Mouse (Mus musculus) CH12.LX (cell line): Measurements from ENCODE around the gene Hap1. TPM values are rescaled to one million over a fixed set of nuclear protein-coding genes. Genes with fewer than 3 reads are reported as not detected.

ENCODE experiments used
- DNase-seq: peaks from one replicate; pipeline ENCODE4 v3.0.0-alpha.2; 2013; ENCODE audit errors: extremely low read depth
- H3K27ac ChIP-seq: 2 replicates; pipeline ENCODE4 v1.5.1; 2012; ENCODE audit warnings: low read depth, mild to moderate bottlenecking, control low read depth, moderate library complexity; ENCODE audit not compliant: insufficient read depth
- H3K27me3 ChIP-seq: replicated peaks from 2 replicates; pipeline ENCODE3; 2012; ENCODE audit warnings: inconsistent platforms
- H3K36me3 ChIP-seq, 2 experiments: replicated peaks in 1 of 2; 2 replicates each; pipeline versions ENCODE3 to v1.6.1; 2012; ENCODE audit warnings: inconsistent platforms in 1 of 2, low read length in 1 of 2, mild to moderate bottlenecking in 1 of 2, mixed read lengths in 1 of 2, moderate library complexity in 1 of 2; ENCODE audit not compliant: control insufficient read depth in 1 of 2, insufficient read depth in 1 of 2
- H3K4me1 ChIP-seq, 2 experiments: 2 replicates each; pipeline ENCODE4 v1.6.1; 2012; ENCODE audit warnings: inconsistent platforms in 1 of 2, moderate library complexity in 1 of 2; ENCODE audit not compliant: insufficient read depth in 2 of 2, control insufficient read depth in 1 of 2
- H3K4me2 ChIP-seq: 2 replicates; pipeline ENCODE4 v1.6.1; 2012; ENCODE audit warnings: low read depth, mild to moderate bottlenecking, control low read depth; ENCODE audit not compliant: poor library complexity, insufficient read depth, severe bottlenecking
- H3K4me3 ChIP-seq, 3 experiments: fragments of 150-350 bp in 1 of 3; sonication (generic) in 1 of 3; replicated peaks in 1 of 3; 2 replicates each; pipeline versions ENCODE3 to v1.5.1; 2011 to 2012; ENCODE audit warnings: low read depth in 2 of 3, low read length in 2 of 3, mild to moderate bottlenecking in 2 of 3, moderate library complexity in 2 of 3, control low read depth in 1 of 3, improper control_type of control experiment in 1 of 3, inconsistent platforms in 1 of 3, mixed read lengths in 1 of 3; ENCODE audit not compliant: poor library complexity in 1 of 3
- H3K79me2 ChIP-seq: replicated peaks from 2 replicates; pipeline ENCODE4 v1.6.1; 2012; ENCODE audit warnings: mild to moderate bottlenecking, moderate library complexity; ENCODE audit not compliant: control insufficient read depth, poor library complexity, insufficient read depth, severe bottlenecking; ENCODE audit errors: extremely low read depth
- H3K9ac ChIP-seq: 2 replicates; pipeline ENCODE4 v1.6.1; 2012; ENCODE audit warnings: low read depth, mild to moderate bottlenecking, control low read depth, moderate library complexity; ENCODE audit not compliant: insufficient read depth
- H3K9me3 ChIP-seq: replicated peaks from 2 replicates; pipeline ENCODE3; 2012; ENCODE audit warnings: low read length, inconsistent platforms, mixed read lengths
- CHD1 ChIP-seq: IDR thresholded peaks from 2 replicates; pipeline ENCODE4 v1.6.1; 2012; ENCODE audit warnings: low read depth, low read length, improper control_type of control experiment, inconsistent platforms
- E2F4 ChIP-seq: IDR thresholded peaks from 2 replicates; pipeline ENCODE4 v1.6.1; 2011; ENCODE audit warnings: low read depth, low read length, improper control_type of control experiment; ENCODE audit not compliant: insufficient replicate concordance
- EP300 ChIP-seq: IDR thresholded peaks from 2 replicates; pipeline ENCODE4 v1.6.1; 2011; ENCODE audit warnings: low read length, improper control_type of control experiment
- IRF4 ChIP-seq: IDR thresholded peaks from 2 replicates; pipeline ENCODE4 v1.6.1; 2014; ENCODE audit warnings: low read depth, mild to moderate bottlenecking, inconsistent platforms, low read length, improper control_type of control experiment
- JUND ChIP-seq: conservative IDR thresholded peaks from 2 replicates; pipeline ENCODE4 v1.6.1; 2011; ENCODE audit warnings: low read depth, low read length, improper control_type of control experiment
- MAFK ChIP-seq: IDR thresholded peaks from 2 replicates; pipeline ENCODE4 v1.6.1; 2011; ENCODE audit warnings: low read length, improper control_type of control experiment; ENCODE audit not compliant: insufficient replicate concordance
- MAX ChIP-seq: IDR thresholded peaks from 2 replicates; pipeline ENCODE4 v1.6.1; 2011; ENCODE audit warnings: low read length, improper control_type of control experiment
- MAZ ChIP-seq: IDR thresholded peaks from 2 replicates; pipeline ENCODE4 v1.6.1; 2012; ENCODE audit warnings: low read depth, mild to moderate bottlenecking, inconsistent platforms, low read length, improper control_type of control experiment, moderate library complexity
- NRF1 ChIP-seq: IDR thresholded peaks from 2 replicates; pipeline ENCODE4 v1.6.1; 2014; ENCODE audit warnings: low read depth, mild to moderate bottlenecking, inconsistent platforms, low read length, improper control_type of control experiment, moderate library complexity
- POLR2A ChIP-seq: IDR thresholded peaks from 2 replicates; pipeline ENCODE4 v1.6.1; 2011; ENCODE audit warnings: low read depth, mild to moderate bottlenecking, improper control_type of control experiment, low read length
- POLR2AphosphoS2 ChIP-seq: IDR thresholded peaks from 2 replicates; pipeline ENCODE4 v1.6.1; 2011; ENCODE audit warnings: low read depth, low read length, improper control_type of control experiment
- TBP ChIP-seq: conservative IDR thresholded peaks from 2 replicates; pipeline ENCODE4 v1.6.1; 2011; ENCODE audit warnings: low read depth, low read length, improper control_type of control experiment
- TCF12 ChIP-seq: IDR thresholded peaks from 2 replicates; pipeline ENCODE4 v1.6.1; 2014; ENCODE audit warnings: low read depth, mild to moderate bottlenecking, inconsistent platforms, low read length, improper control_type of control experiment
- UBTF ChIP-seq: IDR thresholded peaks from 2 replicates; pipeline ENCODE4 v1.6.1; 2012; ENCODE audit warnings: low read depth, mild to moderate bottlenecking, inconsistent platforms, low read length, improper control_type of control experiment, moderate library complexity
- ZKSCAN1 ChIP-seq: IDR thresholded peaks from 2 replicates; pipeline ENCODE4 v1.6.1; 2012; ENCODE audit warnings: low read depth, inconsistent platforms, low read length, improper control_type of control experiment, borderline replicate concordance
- dilution Hi-C: fragments of 300-500 bp; cut with MboI; formaldehyde crosslinking; loops from 2 replicates; pipeline ENCODE4 v1.14.3; 2020; ENCODE audit warnings: low sequenced_read_pairs; ENCODE audit not compliant: extremely low pct_unique_long_range_greater_than_20kb, extremely low pct_ligation_motif_present
- in situ Hi-C: fragments of 300-500 bp; cut with MboI; formaldehyde crosslinking; loops from 3 replicates; pipeline ENCODE4 v1.14.3; 2019; ENCODE audit warnings: low sequenced_read_pairs, low pct_ligation_motif_present, low pct_unique_long_range_greater_than_20kb, mixed read lengths
- polyA plus RNA-seq: library from polyadenylated mRNA; unstranded; fragments of >175 nt; gene quantifications from 2 replicates; pipeline ENCODE4 v1.2.1, GENCODE M21; 2012; ENCODE audit warnings: low read depth; ENCODE audit not compliant: insufficient read length
- total RNA-seq, 2 experiments: library from RNA; depleted of rRNA; stranded (reverse); fragments of 300-350 nt in 1 of 2; fragments of >200 nt in 1 of 2; gene quantifications; 2 replicates each; pipeline ENCODE4 v1.2.3; 2012 to 2014

Gene Hap1
- total and polyA plus RNA-seq, 3 experiments = 0.34 TPM; not detected in 2

DNA sequence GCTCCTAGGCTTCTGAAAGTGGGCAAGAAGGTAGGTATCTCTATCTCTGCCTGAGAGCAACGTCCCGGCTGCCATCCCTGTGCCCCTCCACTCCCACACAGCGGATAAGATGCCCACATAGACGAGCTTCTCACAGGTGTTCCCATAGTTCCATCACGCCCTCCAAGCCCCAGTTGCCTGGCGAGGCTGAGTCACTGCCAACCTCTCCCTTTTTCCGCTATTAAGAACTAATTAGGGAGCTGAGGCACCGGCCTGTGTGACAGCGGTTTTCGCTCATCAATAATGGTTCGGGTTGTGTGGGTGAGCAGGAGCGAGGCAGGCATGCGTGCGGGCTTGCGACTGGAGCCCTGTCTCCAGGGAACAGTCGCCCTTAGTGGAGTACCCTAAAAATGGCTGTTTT is 25.7 kb downstream of the Hap1 start:
- H3K27ac ChIP-seq = no peak overlapping the region
- H3K79me2 ChIP-seq = no peaks in the 10 kb centered on the region
- peaks cover 38% of the 10 kb centered on the region for H3K27me3 ChIP-seq
- dilution Hi-C loops (no loop called here), in situ Hi-C loops (no loop called here)
- H3K4me2 ChIP-seq = no peak overlapping the region
- no peak overlapping the region for H3K4me3 ChIP-seq
- no peaks in the 10 kb centered on the region for H3K36me3 ChIP-seq
- DNase-seq = no peak
- H3K4me1 ChIP-seq = peaks cover 4 to 9% of the 10 kb centered on the region in 2 experiments; a peak in 3 of 4 replicates
- no peak for TF ChIP-seq ZKSCAN1
- TF ChIP-seq UBTF = no peak
- no peak for TF ChIP-seq EP300
- TF ChIP-seq NRF1 = no peak
- TF ChIP-seq POLR2AphosphoS2 = no peak
- no peak for TF ChIP-seq E2F4
- H3K9ac ChIP-seq = no peak overlapping the region
- no peaks in the 10 kb centered on the region for H3K9me3 ChIP-seq

DNA sequence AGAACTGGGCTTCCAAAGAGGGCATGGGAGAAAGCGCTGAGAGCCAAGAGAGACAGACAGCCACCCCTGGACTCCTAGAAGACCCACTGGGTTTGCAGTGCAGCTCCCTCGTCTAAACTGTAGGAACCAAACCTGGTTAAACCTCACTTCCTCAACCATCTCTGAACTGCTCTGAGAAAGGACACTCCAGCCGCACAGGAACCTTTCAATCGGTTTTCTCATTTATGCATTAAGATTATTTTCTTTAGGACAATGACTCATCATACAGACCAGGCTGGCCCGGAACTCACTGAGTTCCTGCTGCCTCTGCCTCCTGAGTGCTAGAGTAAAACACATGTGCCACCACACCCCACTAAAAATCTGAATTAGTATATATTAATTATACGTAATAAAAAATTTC is 28.2 kb downstream of the Hap1 start:
- H3K4me2 ChIP-seq = no peak overlapping the region
- dilution Hi-C loops = no loop called here
- in situ Hi-C loops = no loop called here

DNA sequence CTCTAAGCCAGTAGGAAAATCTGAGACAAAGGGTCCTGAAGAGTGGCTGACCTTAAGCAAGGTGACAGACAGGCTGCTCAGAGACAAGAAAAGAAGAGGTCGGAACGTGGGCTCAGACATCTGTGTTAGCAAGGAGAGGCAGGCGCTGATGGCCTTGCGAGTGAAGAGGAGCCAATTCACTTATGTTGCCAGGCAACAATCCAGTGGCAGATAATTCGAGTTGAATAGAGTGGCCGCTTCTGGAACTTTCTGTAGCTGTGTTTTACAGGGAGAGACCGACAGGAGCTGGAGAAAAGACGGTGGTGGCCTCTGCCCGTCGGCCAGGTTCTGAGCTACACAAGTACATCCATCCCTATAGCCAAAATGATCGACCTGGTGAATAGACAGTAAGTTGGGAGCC is 28.6 kb downstream of the Hap1 start:
- dilution Hi-C loops (no loop called here), in situ Hi-C loops (no loop called here)
- peaks cover 12% of the 10 kb centered on the region for H3K27me3 ChIP-seq

More for the DNA sequence above, 28.2 kb downstream of the Hap1 start:
- H3K79me2 ChIP-seq = no peaks in the 10 kb centered on the region
- H3K27me3 ChIP-seq = peaks cover 16% of the 10 kb centered on the region
- H3K36me3 ChIP-seq = peaks cover 0 to under 1% of the 10 kb centered on the region in 2 experiments
- no peak overlapping the region for H3K9ac ChIP-seq
- peaks cover 4% of the 10 kb centered on the region in 2 experiments; a peak in 3 of 4 replicates for H3K4me1 ChIP-seq
- TF ChIP-seq TBP (no peak), UBTF (no peak), IRF4 (no peak), CHD1 (no peak), ZKSCAN1 (no peak), MAZ (no peak), MAFK (no peak)
- TF ChIP-seq, all 38 proteins: peak for 0
- H3K4me3 ChIP-seq = no peak overlapping the region
- DNase-seq = no peak
- no peak overlapping the region for H3K27ac ChIP-seq
- H3K9me3 ChIP-seq = no peaks in the 10 kb centered on the region

More for the DNA sequence above, 28.6 kb downstream of the Hap1 start:
- peaks cover 4 to 9% of the 10 kb centered on the region in 2 experiments; a peak in 3 of 4 replicates for H3K4me1 ChIP-seq
- no peak overlapping the region for H3K9ac ChIP-seq
- no peak for DNase-seq
- H3K36me3 ChIP-seq = peaks cover 4 to 5% of the 10 kb centered on the region in 2 experiments
- TF ChIP-seq JUND = no peak
- no peak for TF ChIP-seq MAX
- no peak for TF ChIP-seq EP300
- TF ChIP-seq POLR2A = no peak
- no peak for TF ChIP-seq ZKSCAN1
- TF ChIP-seq TCF12 = no peak
- H3K27ac ChIP-seq = no peak overlapping the region
- H3K4me3 ChIP-seq = no peak overlapping the region
- H3K9me3 ChIP-seq = no peaks in the 10 kb centered on the region
- peaks cover under 1% of the 10 kb centered on the region; the same call in 1 of the 2 replicates for H3K79me2 ChIP-seq
- no peak overlapping the region for H3K4me2 ChIP-seq
